In the genomic region with DNA sequence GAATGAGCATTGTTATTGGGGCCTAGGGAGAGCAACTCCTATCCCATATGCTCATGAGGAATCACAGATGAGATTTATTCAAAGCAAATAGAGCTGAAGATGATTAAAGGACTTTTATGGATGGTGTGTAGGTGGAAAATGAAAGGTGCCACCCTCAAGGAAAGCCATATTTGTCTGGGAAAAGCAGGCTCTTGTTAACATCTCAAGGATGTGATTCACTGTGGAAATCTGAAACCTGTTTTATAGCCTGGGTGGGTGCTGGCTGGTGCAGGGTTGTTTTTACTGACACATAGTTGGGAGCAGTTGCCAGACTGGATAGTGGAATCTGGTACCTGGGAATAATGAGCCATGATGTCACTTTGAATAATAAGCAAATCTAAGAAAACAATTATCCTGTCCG, we compare ENCODE assay signal across 18 mouse cellular contexts.
DNase-seq lines count a peak whose midpoint lies in the region; TF ChIP-seq lines count a peak whose summit lies in the region.
"Had no signal": no experiment of that assay in that cellular context is flagged by ENCODE, and none has a peak within 500 bp of the region (broad histone marks: within the 10 kb centered on the region; RNA-seq: fewer than 3 reads in every experiment).

No protein-coding gene starts in this region.

- no peak for TF ChIP-seq POLR2A in myocyte (IDR thresholded peaks at IDR 0.05; ENCODE audit: insufficient read length, low read depth)

- no peak overlapping the region for H3K27ac ChIP-seq in gastrocnemius, adult 2 months
- H3K27ac ChIP-seq: forebrain, embryonic 10.5 days; forebrain, embryonic 13.5 days; hindbrain, embryonic 12.5 days; hindbrain, embryonic 15.5 days had no signal

- no peak overlapping the region for H3ac ChIP-seq in myocyte (ENCODE audit: control insufficient read depth, insufficient read length)

- H3K27me3 ChIP-seq in myocyte (ENCODE audit: control insufficient read depth, insufficient read depth, insufficient read length), result no peaks in the 10 kb centered on the region
- H3K27me3 ChIP-seq: forebrain, embryonic 13.5 days; hindbrain, embryonic 12.5 days; hindbrain, embryonic 15.5 days had no signal

- no peak overlapping the region for H3K4me3 ChIP-seq in myocyte
- H3K4me3 ChIP-seq in gastrocnemius, adult 2 months, result no peak overlapping the region
- H3K4me3 ChIP-seq: forebrain, embryonic 10.5 days; forebrain, embryonic 13.5 days; hindbrain, embryonic 12.5 days; hindbrain, embryonic 15.5 days had no signal

- DNase-seq in frontal cortex, postnatal 36 days (ENCODE audit: low spot score in 2 of 2), result peak; percentile 5 to 8
- DNase-seq in frontal cortex, postnatal 14 days (ENCODE audit: low spot score in 2 of 2), result no peak
- DNase-seq in right cerebral cortex, adult 18-20 months, result peak; percentile 1
- no peak for DNase-seq in right cerebral cortex, postnatal 25 days
- no peak for DNase-seq in gastrocnemius, adult 2 months
- DNase-seq: adrenal gland, adult 2 months; adrenal gland, postnatal 25 days; cerebellum, adult 18-20 months; cerebellum, adult 9-10 months; cerebellum, postnatal 14 days; gastrocnemius, postnatal 14 days; heart, adult 11 months had no signal

- no peak for TF ChIP-seq CTCF in gastrocnemius, adult 2 months (IDR thresholded peaks at IDR 0.05)

- H3K4me2 ChIP-seq in myocyte (ENCODE audit: low read depth), result peak overlapping the region; percentile 38
- H3K4me2 ChIP-seq: forebrain, embryonic 13.5 days; heart, embryonic 11.5 days; hindbrain, embryonic 12.5 days; hindbrain, embryonic 15.5 days had no signal

- no peaks in the 10 kb centered on the region for H3K79me2 ChIP-seq in myocyte (ENCODE audit: control insufficient read depth, insufficient read depth)

- intact Hi-C loops in gastrocnemius, adult 2 months (cut with DNase I), result no loop called here

- no peaks in the 10 kb centered on the region for H3K36me3 ChIP-seq in myocyte (ENCODE audit: control insufficient read depth, insufficient read depth)
- H3K36me3 ChIP-seq: forebrain, embryonic 10.5 days; hindbrain, embryonic 12.5 days; hindbrain, embryonic 15.5 days had no signal

TF ChIP-seq in myocyte, 11 proteins besides CTCF, POLR2A, EP300 and RAD21:
- TF ChIP-seq USF1 (IDR thresholded peaks at IDR 0.05; ENCODE audit: low read depth), result no peak
- no peak for TF ChIP-seq CEBPB (IDR thresholded peaks at IDR 0.05; ENCODE audit: insufficient read depth, poor library complexity, severe bottlenecking)
- no peak for TF ChIP-seq SRF (IDR thresholded peaks at IDR 0.05; ENCODE audit: control insufficient read depth, insufficient read length, low read depth)
- TF ChIP-seq MYOD1 (IDR thresholded peaks at IDR 0.05; ENCODE audit: control insufficient read depth in 1 of 3, insufficient read length in 2 of 3, low read depth in 2 of 3), result no peak
- no peak for TF ChIP-seq TCF3 (IDR thresholded peaks at IDR 0.05; ENCODE audit: insufficient read length, low read depth)
- no peak for TF ChIP-seq REST (IDR thresholded peaks at IDR 0.05; ENCODE audit: insufficient read depth, insufficient read length)
- no peak for TF ChIP-seq TCF12 (IDR thresholded peaks at IDR 0.05; ENCODE audit: insufficient read depth, poor library complexity, severe bottlenecking)
- no peak for TF ChIP-seq E2F4 (IDR thresholded peaks at IDR 0.05; ENCODE audit: insufficient read depth)
- no peak for TF ChIP-seq MYOG (IDR thresholded peaks at IDR 0.05; ENCODE audit: control insufficient read depth in 1 of 3, insufficient read depth in 1 of 3, insufficient read length in 2 of 3, low read depth in 2 of 3)
- no peak for TF ChIP-seq MAX (IDR thresholded peaks at IDR 0.05; ENCODE audit: low read depth)
- no peak for TF ChIP-seq POLR2AphosphoS2 (IDR thresholded peaks at IDR 0.05; ENCODE audit: insufficient read length, low read depth)
TF ChIP-seq in myocyte: peak in this region for 0.

Comparison
In these comparisons a context has a peak if more than half of its experiments do, and no peak if none do; other contexts are left out.
1. DNase-seq: peak in frontal cortex, postnatal 36 days (2 of 2) and right cerebral cortex, adult 18-20 months (single experiment); none in frontal cortex, postnatal 14 days (0 of 2), right cerebral cortex, postnatal 25 days (single experiment) and gastrocnemius, adult 2 months (single experiment).